Mouse (Mus musculus): ENCODE measurements around the gene Phip. TPM values are rescaled to one million over a fixed set of nuclear protein-coding genes. Genes with fewer than 3 reads are reported as not detected.

Gene Phip
- polyA plus RNA-seq, 1 experiment = 2.4 TPM

DNA sequence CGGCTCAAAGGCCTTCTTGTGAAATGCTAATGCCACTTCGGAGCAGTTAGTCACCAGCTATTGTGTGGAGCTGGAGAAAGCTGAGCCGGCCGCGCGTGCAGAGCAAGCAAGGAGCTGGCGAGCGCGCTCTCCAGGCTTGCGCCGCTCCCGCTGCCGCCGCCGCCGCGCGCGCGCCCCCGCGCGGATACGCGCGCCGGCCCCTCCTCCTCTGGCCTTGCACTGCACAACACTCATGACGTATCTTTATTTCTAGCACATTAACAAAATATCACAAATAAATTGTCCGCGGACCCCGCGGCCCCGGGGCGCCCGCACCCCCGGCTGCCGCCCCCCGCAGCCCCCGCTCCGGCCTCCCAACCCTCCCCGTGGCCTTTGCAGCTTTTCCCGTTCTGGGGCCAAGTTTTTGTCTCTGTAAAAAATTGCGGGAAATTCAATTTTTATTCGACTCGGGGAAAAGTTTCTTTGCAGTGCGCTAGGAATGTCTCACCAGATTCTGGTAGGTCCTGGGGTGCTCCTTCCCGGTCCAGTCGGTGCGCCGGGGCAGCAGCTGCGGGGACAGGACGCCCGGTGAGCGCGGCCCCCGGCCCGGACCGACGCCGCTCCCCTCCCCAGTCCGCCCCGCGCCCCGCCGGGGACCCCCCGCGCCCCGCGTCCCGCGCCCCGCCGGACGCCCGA is 992 bp downstream of the Phip start:
- H3K27me3 ChIP-seq (replicated peaks) = no peaks in the 10 kb centered on the region
- no peaks in the 10 kb centered on the region for H3K9me3 ChIP-seq
- peaks cover 10% of the 10 kb centered on the region for H3K36me3 ChIP-seq (replicated peaks; ENCODE audit: low read length)
- TF ChIP-seq GATA1 (IDR thresholded peaks at IDR 0.05; ENCODE audit: borderline replicate concordance, low read length) = no peak
- peak overlapping the region; percentile 99 for H3K4me3 ChIP-seq (replicated peaks)
- peaks cover 21% of the 10 kb centered on the region; the same call in 1 of the 2 replicates for H3K4me1 ChIP-seq

DNA sequence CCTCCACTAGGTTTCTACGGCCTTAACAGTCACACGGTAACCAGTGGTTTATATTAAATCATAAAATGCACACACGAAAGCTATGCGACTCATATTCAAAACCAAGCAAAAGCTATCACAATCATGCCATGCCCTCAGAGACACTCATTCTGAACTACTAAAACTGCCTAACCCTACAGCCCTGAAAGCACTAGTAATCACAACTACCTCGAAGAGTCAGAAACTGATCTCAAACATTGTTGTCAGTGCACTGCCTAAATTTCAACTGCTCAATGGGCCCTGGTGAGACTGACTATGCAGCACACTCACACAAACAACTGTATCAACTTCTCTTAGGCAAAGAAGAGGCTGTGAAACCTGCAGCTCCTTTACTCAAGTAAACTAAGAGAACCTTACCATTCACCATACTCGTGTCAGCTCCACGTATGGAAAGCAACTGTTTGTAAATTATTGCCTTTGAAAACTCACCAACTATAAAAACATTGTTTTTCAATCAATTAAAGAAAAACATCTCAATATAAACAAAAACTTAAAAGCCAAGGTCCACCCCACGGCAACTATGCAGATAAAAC is 1.9 kb downstream of the Phip start:
- Histone ChIP-seq H3K4me1 (peaks cover 25% of the 10 kb centered on the region; the same call in 1 of the 2 replicates), H3K27me3 (replicated peaks) (no peaks in the 10 kb centered on the region), H3K4me3 (replicated peaks) (peak overlapping the region; percentile 99), H3K36me3 (replicated peaks; ENCODE audit: low read length) (peaks cover 12% of the 10 kb centered on the region), H3K9me3 (no peaks in the 10 kb centered on the region)
- no peak for TF ChIP-seq GATA1 (IDR thresholded peaks at IDR 0.05; ENCODE audit: borderline replicate concordance, low read length)
- TF ChIP-seq FLI1 (IDR thresholded peaks at IDR 0.05; ENCODE audit: low read length) = no peak

DNA sequence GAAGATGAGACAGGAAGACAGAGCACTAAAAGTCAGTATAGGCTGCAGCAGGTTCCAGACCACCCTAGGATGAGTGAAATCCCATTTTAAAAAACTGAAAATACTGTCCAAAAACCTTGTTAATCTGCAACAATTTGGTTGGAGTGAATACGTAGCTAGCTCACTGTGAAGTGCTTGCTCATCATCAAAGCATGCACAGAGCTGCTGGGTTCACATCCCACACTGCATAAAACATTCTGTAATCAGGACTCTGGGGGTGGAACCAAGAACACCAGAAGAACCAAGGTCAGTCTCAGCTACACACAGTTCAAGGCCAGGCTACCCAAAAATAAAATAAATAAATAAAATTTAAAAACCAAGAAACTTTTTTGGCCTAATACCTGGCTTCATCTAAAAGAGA is 3.9 kb downstream of the Phip start:
- TF ChIP-seq FLI1 (IDR thresholded peaks at IDR 0.05; ENCODE audit: low read length) (no peak), GATA1 (IDR thresholded peaks at IDR 0.05; ENCODE audit: borderline replicate concordance, low read length) (no peak)
- peaks cover 31% of the 10 kb centered on the region; the same call in 1 of the 2 replicates for H3K4me1 ChIP-seq

DNA sequence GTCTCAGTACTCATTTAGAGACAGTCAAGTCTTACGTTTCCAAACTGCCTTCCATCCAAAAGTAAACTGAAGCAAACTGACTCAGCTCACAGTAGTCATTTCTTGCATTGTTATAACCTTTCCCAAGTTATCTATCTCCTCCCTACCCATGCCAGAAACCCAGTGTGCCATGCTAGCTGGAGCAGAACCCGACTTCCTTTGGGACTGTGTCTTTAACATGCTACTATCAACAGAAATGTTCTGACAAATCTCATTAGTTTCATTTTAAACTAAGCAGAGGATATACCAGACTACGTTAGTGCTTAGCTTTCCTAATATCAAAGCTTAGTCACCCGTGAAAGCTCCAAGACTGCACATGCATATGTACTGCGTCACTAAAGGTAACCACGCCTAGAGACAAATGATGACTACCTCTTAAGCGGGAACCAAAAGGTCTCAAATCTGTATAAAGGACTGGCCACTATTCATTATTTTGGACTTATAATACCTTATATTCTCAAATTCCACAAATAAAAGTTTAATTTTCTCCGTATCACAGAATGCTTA is 8.2 kb downstream of the Phip start:
- H3K27me3 ChIP-seq (replicated peaks) = no peaks in the 10 kb centered on the region
- H3K4me1 ChIP-seq = peaks cover 53% of the 10 kb centered on the region

More for the DNA sequence above, 3.9 kb downstream of the Phip start:
- no peaks in the 10 kb centered on the region for H3K27me3 ChIP-seq (replicated peaks)
- no peaks in the 10 kb centered on the region for H3K9me3 ChIP-seq
- peaks cover 17% of the 10 kb centered on the region for H3K36me3 ChIP-seq (replicated peaks; ENCODE audit: low read length)
- peak overlapping the region; percentile 84 for H3K4me3 ChIP-seq (replicated peaks)

DNA sequence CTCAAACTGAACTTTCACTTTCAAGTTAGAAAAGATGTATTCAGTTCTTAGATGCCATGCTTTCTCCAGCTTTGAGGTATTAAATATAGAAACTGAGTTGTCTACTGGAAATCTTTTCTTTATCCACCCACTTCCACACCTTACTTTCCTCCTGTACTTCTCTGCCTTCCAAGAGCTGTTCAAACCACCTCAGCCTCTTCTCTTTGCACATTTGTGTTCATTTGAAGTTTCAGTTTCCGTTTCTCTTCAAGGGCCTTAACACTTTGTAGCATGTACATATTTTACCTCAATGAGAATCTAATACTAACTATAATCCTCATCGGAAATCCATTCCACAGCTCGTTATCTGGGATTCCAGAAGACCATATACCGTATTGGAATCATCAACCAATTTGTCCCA is 11.3 kb downstream of the Phip start:
- peaks cover 51% of the 10 kb centered on the region for H3K36me3 ChIP-seq (replicated peaks; ENCODE audit: low read length)
- H3K4me3 ChIP-seq (replicated peaks) = no peak overlapping the region
- H3K27me3 ChIP-seq (replicated peaks) = no peaks in the 10 kb centered on the region
- H3K9me3 ChIP-seq = no peaks in the 10 kb centered on the region
- no peak for TF ChIP-seq GATA1 (IDR thresholded peaks at IDR 0.05; ENCODE audit: borderline replicate concordance, low read length)
- no peak for TF ChIP-seq FLI1 (IDR thresholded peaks at IDR 0.05; ENCODE audit: low read length)
- H3K4me1 ChIP-seq = peaks cover 34% of the 10 kb centered on the region

More for the DNA sequence above, 8.2 kb downstream of the Phip start:
- no peak overlapping the region for H3K4me3 ChIP-seq (replicated peaks)
- no peak for TF ChIP-seq FLI1 (IDR thresholded peaks at IDR 0.05; ENCODE audit: low read length)
- no peak for TF ChIP-seq GATA1 (IDR thresholded peaks at IDR 0.05; ENCODE audit: borderline replicate concordance, low read length)
- H3K9me3 ChIP-seq = no peaks in the 10 kb centered on the region
- peaks cover 42% of the 10 kb centered on the region for H3K36me3 ChIP-seq (replicated peaks; ENCODE audit: low read length)

DNA sequence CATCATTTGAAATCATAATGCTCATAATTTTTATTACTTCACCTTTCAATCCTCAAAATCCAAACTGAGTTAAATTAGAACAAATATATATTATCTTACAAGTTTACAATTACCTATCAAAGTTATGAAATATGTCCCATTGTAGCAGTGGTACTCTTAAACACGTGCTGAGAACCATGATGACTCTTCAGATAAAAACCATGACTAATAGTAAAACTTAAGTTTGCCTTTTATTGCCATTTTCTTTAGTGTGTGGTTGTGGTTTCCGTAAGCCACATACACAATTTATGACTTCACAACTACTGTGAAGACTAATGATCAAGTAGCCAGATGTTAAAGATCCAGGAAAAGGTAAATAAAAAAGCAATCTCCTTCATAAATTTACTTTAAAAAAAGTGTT is 14.0 kb downstream of the Phip start:
- no peak for TF ChIP-seq FLI1 (IDR thresholded peaks at IDR 0.05; ENCODE audit: low read length)
- TF ChIP-seq GATA1 (IDR thresholded peaks at IDR 0.05; ENCODE audit: borderline replicate concordance, low read length) = no peak
- Histone ChIP-seq H3K4me3 (replicated peaks) (no peak overlapping the region), H3K9me3 (no peaks in the 10 kb centered on the region), H3K36me3 (replicated peaks; ENCODE audit: low read length) (peaks cover 71% of the 10 kb centered on the region), H3K4me1 (peaks cover 21% of the 10 kb centered on the region), H3K27me3 (replicated peaks) (no peaks in the 10 kb centered on the region)

DNA sequence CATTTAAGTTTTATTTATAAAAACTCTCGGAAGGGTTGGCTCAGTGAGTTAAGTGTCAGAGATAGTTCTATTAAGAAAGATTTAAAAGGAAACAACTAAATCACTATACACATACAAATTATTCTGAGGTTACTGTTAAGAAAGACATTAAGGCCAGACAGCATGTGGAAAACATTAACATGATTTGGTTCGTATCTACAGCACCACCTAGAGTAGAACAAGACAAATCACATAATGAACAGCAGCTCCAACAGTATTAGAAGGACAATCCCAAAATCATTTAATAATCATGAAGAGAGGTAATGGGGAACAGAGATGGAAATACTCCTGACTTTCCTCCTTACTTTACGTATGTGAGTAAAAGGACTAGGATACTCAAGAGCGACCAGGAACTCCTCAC is 20.0 kb downstream of the Phip start:
- no peaks in the 10 kb centered on the region for H3K27me3 ChIP-seq (replicated peaks)
- no peaks in the 10 kb centered on the region for H3K9me3 ChIP-seq
- no peak for TF ChIP-seq GATA1 (IDR thresholded peaks at IDR 0.05; ENCODE audit: borderline replicate concordance, low read length)
- TF ChIP-seq FLI1 (IDR thresholded peaks at IDR 0.05; ENCODE audit: low read length) = no peak
- no peak overlapping the region for H3K4me3 ChIP-seq (replicated peaks)
- H3K36me3 ChIP-seq (replicated peaks; ENCODE audit: low read length) = peaks cover 90% of the 10 kb centered on the region
- peaks cover 7% of the 10 kb centered on the region; the same call in 1 of the 2 replicates for H3K4me1 ChIP-seq

DNA sequence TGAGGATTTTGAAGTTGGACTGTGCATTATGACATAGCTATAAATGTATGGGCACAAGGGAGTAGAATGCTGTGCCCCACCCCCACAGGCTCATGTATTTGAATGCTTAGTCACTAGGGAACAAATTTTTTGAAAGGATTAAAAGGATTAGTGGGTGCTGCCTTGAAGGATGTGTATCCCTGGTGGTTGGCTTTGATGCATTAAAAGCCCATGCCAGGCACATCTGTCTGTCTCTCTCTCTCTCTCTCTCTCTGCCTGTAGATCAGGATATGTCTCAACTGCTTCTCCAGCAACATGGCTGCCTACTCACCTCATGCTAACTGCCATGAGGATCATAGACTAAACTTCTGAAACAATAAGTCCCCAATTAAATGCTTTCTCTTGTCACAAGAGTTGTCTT is 23.0 kb downstream of the Phip start:
- Histone ChIP-seq H3K27me3 (replicated peaks) (no peaks in the 10 kb centered on the region), H3K9me3 (no peaks in the 10 kb centered on the region), H3K4me1 (peaks cover 7% of the 10 kb centered on the region; the same call in 1 of the 2 replicates), H3K36me3 (replicated peaks; ENCODE audit: low read length) (peaks cover 86% of the 10 kb centered on the region), H3K4me3 (replicated peaks) (no peak overlapping the region)
- TF ChIP-seq FLI1 (IDR thresholded peaks at IDR 0.05; ENCODE audit: low read length) (no peak), GATA1 (IDR thresholded peaks at IDR 0.05; ENCODE audit: borderline replicate concordance, low read length) (no peak)

DNA sequence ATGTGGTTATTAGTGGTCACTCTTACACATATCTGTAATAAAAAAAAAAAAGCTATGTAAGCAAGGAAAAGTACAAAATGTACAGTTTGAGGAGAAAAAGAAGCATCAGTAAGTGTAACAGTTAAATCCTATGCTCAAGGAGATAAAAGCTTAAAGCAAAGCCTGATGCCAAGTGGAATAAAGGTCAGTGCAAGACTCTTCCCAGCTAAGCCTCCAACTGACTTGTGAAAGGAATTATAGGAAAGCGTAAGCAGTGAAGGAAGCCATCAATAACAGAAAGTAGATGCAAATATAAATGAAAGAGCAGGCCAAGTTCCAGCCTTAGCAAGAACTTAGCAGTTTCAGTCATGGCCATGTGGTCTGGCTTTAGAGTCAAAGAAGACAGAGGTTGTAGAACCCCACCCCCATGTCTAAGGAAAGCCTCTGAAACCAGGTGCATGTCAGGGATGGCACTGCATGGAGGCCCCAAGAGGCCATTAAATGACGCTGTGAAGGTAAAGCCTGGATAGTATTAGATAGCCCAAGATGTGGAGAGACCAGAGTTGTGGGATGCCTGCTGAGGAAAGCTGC is 23.8 kb downstream of the Phip start:
- peaks cover 83% of the 10 kb centered on the region for H3K36me3 ChIP-seq (replicated peaks; ENCODE audit: low read length)
- no peaks in the 10 kb centered on the region for H3K9me3 ChIP-seq
- TF ChIP-seq GATA1 (IDR thresholded peaks at IDR 0.05; ENCODE audit: borderline replicate concordance, low read length) (no peak), FLI1 (IDR thresholded peaks at IDR 0.05; ENCODE audit: low read length) (no peak)
- H3K27me3 ChIP-seq (replicated peaks) = no peaks in the 10 kb centered on the region
- no peak overlapping the region for H3K4me3 ChIP-seq (replicated peaks)
- peaks cover 7% of the 10 kb centered on the region; the same call in 1 of the 2 replicates for H3K4me1 ChIP-seq

DNA sequence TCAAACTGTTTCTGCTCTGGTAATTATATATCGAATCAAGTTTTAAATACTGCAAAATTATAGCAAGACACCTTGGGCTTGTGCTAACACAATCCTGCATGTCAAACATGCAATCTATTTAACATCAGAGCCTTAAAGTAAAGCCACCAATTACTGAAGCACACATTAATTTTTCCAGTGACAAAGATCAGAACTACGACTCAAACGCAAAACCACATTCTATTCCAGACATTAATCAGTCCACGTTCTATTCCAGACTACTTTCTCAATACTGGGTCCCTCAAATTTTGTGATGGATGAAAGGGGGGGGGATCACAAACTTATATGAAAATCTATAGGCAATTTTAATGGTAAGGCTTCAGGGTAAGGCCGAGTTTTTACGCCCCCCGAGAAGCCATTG is 68.1 kb downstream of the Phip start:
- peaks cover 96% of the 10 kb centered on the region for H3K36me3 ChIP-seq (replicated peaks; ENCODE audit: low read length)
- no peaks in the 10 kb centered on the region for H3K27me3 ChIP-seq (replicated peaks)
- TF ChIP-seq GATA1 (IDR thresholded peaks at IDR 0.05; ENCODE audit: borderline replicate concordance, low read length) (no peak), FLI1 (IDR thresholded peaks at IDR 0.05; ENCODE audit: low read length) (no peak)
- no peaks in the 10 kb centered on the region for H3K9me3 ChIP-seq
- H3K4me1 ChIP-seq = no peaks in the 10 kb centered on the region
- no peak overlapping the region for H3K4me3 ChIP-seq (replicated peaks)

Measured in megakaryocyte, embryonic 14.5 days (primary cell).